Mouse (Mus musculus) embryonic facial prominence, embryonic 11.5 days (tissue): Measurements from ENCODE around the gene Emsy. TPM values are rescaled to one million over a fixed set of nuclear protein-coding genes. Genes with fewer than 3 reads are reported as not detected.

ENCODE experiments used
- ATAC-seq: fragments of 200-750 bp; cut with Nextera tagmentation; replicated peaks from 2 replicates; pipeline ENCODE4 v1.8.0; 2017; ENCODE audit warnings: low read depth; ENCODE audit not compliant: insufficient number of reproducible peaks, low FRiP score, low TSS enrichment
- DNase-seq: peaks from one replicate; pipeline ENCODE4 v3.0.0-alpha.2; 2015; ENCODE audit warnings: low spot score
- H3K27ac ChIP-seq: fragments of 300-500 bp; sonication (generic); replicated peaks from 2 replicates; pipeline ENCODE4 v1.5.1; 2014; ENCODE audit warnings: mild to moderate bottlenecking, low read depth, low read length, control low read depth
- H3K27me3 ChIP-seq: fragments of 300-500 bp; sonication (generic); 2 replicates; pipeline ENCODE4 v1.6.1; 2014; ENCODE audit warnings: mild to moderate bottlenecking, low read length, moderate library complexity, mixed read lengths; ENCODE audit not compliant: control insufficient read depth, insufficient read depth
- H3K36me3 ChIP-seq: fragments of 300-500 bp; sonication (generic); replicated peaks from 2 replicates; pipeline ENCODE4 v1.6.1; 2014; ENCODE audit warnings: low read depth, mild to moderate bottlenecking, low read length, moderate library complexity, mixed read lengths; ENCODE audit not compliant: control insufficient read depth, insufficient read depth
- H3K4me1 ChIP-seq: fragments of 300-500 bp; sonication (generic); 2 replicates; pipeline ENCODE4 v1.6.1; 2014; ENCODE audit warnings: low read length, mixed read lengths; ENCODE audit not compliant: control insufficient read depth, insufficient read depth
- H3K4me2 ChIP-seq: fragments of 300-500 bp; sonication (generic); 2 replicates; pipeline ENCODE4 v1.6.1; 2014; ENCODE audit warnings: low read depth, mild to moderate bottlenecking, control low read depth, low read length, moderate library complexity
- H3K4me3 ChIP-seq: fragments of 300-500 bp; sonication (generic); 2 replicates; pipeline ENCODE4 v1.5.1; 2014; ENCODE audit warnings: low read depth, low read length, control low read depth
- H3K9ac ChIP-seq: fragments of 300-500 bp; sonication (generic); replicated peaks from 2 replicates; pipeline ENCODE4 v1.6.1; 2014; ENCODE audit warnings: mild to moderate bottlenecking, control low read depth, low read length
- H3K9me3 ChIP-seq: fragments of 300-500 bp; sonication (generic); replicated peaks from 2 replicates; pipeline ENCODE4 v1.6.1; 2016; ENCODE audit warnings: mild to moderate bottlenecking, low read length, inconsistent platforms, mixed read lengths; ENCODE audit not compliant: control insufficient read depth
- WGBS: fragments of 180-500 bp; shearing (Covaris S2); extraction: QIAGEN DNeasy Blood & Tissue Kit; methylation state at CpG from one replicate; pipeline ENCODE4 v1.1.7; 2014; 5-methylcytosine and 5-hydroxymethylcytosine counted together
- polyA plus RNA-seq: library from polyadenylated mRNA; unstranded; fragments of >200 nt; fragmentation: Nextera tagmentation; extraction: Ambion mirVana; gene quantifications from 2 replicates; pipeline ENCODE4 v1.2.1, GENCODE M21; 2014

Gene Emsy
- 65.1 and 65.7 TPM in 2 replicates for polyA plus RNA-seq

DNA sequence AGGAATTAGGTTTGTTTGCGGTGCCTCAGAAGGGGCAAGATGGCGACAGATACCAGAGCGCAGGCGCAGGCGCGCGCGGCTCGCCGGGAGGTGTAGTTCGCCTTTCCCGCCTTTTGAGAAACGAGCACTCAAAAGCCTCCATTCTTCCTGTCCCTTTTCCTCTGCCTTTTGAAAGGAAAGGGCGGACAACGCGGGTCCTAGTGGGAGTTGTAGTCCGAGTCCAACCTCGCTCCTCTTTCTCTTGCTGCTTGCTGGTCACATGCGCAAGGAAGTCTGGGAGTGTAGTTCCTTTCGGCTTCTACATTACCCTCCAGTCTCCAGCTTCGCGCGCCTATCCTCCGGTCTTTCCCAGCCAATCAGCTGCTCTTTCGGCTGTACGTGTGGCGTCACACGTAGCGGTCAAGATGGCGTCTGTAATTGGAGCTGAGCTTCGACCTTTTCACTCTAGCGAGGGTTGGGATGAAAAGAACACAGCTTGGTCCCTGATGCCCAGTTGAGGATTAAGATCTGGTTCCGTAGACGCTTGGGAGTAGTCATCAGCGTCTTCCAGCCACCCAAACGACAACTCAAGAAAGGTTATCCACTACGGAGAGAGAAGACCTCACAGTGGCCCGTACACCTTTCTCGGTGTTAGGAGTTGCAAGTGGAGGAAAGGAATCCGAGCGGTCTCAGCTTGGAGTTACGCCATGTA is at the start of gene Emsy:
Gene Emsy (minus strand): TSS at position 253 of the 691 bp plus-strand sequence.
- under 1% methylated on average over 42 of the region's 42 CpGs for WGBS
- no peaks in the 10 kb centered on the region for H3K36me3 ChIP-seq

DNA sequence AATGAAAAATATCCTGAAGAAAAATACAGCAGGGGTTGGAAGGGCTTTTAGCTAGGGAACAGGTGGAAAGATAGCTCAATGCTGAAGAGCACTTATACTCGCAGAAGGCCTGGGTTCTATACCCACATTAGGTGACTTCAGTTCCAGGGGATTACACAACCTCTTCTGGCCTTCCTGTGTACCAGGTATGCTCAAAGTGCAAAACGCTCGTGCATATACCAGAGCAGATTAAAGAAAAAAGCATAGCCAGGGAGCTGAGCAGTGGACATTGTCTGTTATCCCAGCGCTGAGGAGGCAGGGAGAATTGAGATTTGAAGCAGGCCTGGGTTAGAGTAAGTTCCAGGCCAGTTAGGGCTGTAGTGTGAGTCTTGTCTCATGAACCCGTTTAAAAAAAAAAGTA is 47.7 kb upstream of the Emsy start:
- Histone ChIP-seq H3K9me3 (no peaks in the 10 kb centered on the region), H3K4me2 (peak overlapping the region; percentile 45), H3K27me3 (no peaks in the 10 kb centered on the region), H3K27ac (no peak overlapping the region), H3K36me3 (no peaks in the 10 kb centered on the region), H3K4me1 (no peaks in the 10 kb centered on the region), H3K4me3 (peak overlapping the region; percentile 96), H3K9ac (0 out of 2 replicates have a peak overlapping the region, but pooled peaks have one; percentile 15)
- 70% methylated on average over 5 of the region's 5 CpGs for WGBS
- ATAC-seq (no peak), DNase-seq (no peak)

More for the DNA sequence above, at the start of gene Emsy:
- H3K9ac ChIP-seq: peak within 1 kb of the TSS; percentile 78
- DNase-seq (peak; percentile 98), ATAC-seq (peak; percentile 97)
- H3K4me1 ChIP-seq: no peaks in the 10 kb centered on the region
- peak within 1 kb of the TSS; percentile 91 for H3K27ac ChIP-seq
- peak within 1 kb of the TSS; percentile 32 for H3K4me2 ChIP-seq
- no peaks in the 10 kb centered on the region for H3K27me3 ChIP-seq
- peak within 1 kb of the TSS; percentile 89 for H3K4me3 ChIP-seq
- no peaks in the 10 kb centered on the region for H3K9me3 ChIP-seq

DNA sequence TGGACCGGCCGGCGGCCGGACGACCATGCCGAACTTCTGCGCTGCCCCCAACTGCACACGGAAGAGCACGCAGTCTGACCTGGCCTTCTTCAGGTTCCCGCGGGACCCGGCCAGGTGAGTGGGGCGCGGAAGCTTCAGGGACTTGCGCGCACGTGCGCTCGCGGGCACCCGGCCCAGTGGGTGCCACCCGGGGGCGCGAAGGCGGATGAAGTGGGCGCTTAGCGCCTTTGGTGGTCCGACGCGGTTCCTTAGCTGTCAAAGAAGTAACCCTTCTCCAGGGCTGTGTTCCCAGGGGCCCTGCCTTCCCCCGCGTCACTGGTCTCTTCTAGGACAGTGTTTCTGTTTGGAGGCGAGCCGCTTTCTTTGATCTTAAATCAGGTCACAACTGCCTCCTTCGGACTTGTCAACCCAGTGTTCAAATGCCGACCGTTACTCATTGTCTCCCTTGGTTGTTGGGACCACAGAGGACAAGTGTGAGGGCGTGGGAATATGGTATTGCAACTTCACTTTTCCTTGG is 46.8 kb upstream of the Emsy start:
- ATAC-seq: peak; percentile 19; the same call in 1 of the 2 replicates
- under 1% methylated on average over 38 of the region's 38 CpGs for WGBS
- peak; percentile 41 for DNase-seq

DNA sequence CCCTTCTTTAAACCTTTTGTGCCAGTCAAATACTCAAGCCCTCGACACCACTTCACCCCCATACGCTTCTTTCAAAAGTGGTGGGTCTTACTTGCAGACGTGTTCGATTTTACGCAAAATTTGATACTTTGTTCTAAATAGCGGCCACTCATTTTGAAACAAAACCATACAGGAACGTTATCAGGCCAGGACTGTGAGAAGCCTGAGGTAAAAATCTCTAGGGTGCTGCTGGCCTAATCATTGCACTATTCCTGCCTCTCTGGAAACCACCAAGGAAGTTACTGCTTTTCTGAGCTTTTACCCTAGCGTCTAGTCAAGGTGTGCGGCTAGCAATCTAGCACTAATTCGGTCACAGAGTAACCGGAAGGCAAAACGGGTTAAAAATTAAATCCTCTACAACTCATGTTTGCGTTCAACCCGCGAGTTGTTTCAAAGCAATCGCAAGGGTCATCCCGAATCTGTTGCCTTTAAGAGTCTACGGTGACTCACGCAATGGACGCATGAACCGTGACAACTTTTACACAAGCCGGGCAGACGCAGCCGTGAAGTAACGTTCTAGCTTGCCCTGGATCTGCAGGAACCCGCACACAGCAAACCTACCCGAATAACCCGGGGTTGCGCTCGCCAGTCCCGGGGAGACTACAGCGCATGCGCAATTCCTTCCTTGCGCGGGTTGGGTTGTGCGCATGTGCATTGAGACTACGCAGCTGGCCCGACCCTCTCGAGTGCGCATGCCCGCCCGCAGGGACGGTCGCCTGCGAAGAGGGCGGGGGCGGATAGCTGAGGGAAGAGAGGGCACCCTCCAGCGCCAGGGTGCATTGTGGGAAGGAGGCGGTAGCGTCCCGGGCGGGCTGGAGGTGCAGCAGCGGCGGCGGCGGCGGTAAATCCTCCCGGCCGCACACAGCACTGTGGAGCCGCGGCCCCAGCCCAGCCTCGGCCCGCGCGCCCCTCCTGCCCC is 46.0 kb upstream of the Emsy start, which contains the start of gene Thap12:
Gene Thap12 (plus strand): TSS at position 821 of the 958 bp plus-strand sequence.
- peak within 1 kb of the TSS; percentile 58 for H3K4me2 ChIP-seq
- 2% methylated on average over 64 of the region's 65 CpGs for WGBS
- no peaks in the 10 kb centered on the region for H3K9me3 ChIP-seq

More for the DNA sequence above, 46.8 kb upstream of the Emsy start:
- Histone ChIP-seq H3K4me2 (peak overlapping the region; percentile 45), H3K4me1 (no peaks in the 10 kb centered on the region), H3K9me3 (no peaks in the 10 kb centered on the region), H3K4me3 (peak overlapping the region; percentile 96), H3K27me3 (no peaks in the 10 kb centered on the region), H3K36me3 (no peaks in the 10 kb centered on the region), H3K9ac (peak overlapping the region; percentile 90), H3K27ac (peak overlapping the region; percentile 60)

DNA sequence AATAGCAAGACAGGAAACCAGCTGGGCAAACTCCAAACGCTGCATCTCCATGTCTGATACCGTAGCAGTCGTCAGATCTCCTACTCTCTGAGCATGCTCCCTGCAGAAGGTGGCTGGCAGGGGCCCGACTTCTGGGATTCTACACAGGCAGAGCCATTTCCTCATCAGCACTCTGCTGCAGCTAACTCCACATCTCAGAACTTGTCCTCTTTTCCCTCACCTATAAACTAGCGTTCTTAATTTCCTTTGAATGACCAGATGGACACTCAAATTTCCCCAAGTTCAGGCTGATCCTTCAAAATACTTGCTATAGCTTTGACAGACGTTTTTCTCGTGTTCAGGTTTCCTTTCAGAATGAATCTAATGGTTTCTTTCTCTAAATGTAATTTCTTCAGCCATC is 45.2 kb upstream of the Emsy start:
- H3K9ac ChIP-seq: peak overlapping the region; percentile 78
- H3K4me3 ChIP-seq: peak overlapping the region; percentile 96
- no peak for ATAC-seq
- no peaks in the 10 kb centered on the region for H3K27me3 ChIP-seq
- WGBS: 58% methylated on average over 7 of the region's 7 CpGs
- H3K9me3 ChIP-seq: no peaks in the 10 kb centered on the region
- H3K4me2 ChIP-seq: peak overlapping the region; percentile 58
- H3K4me1 ChIP-seq: no peaks in the 10 kb centered on the region
- H3K36me3 ChIP-seq: no peaks in the 10 kb centered on the region
- H3K27ac ChIP-seq: no peak overlapping the region
- DNase-seq: no peak

More for the DNA sequence above, 46.0 kb upstream of the Emsy start, which contains the start of gene Thap12:
- Histone ChIP-seq H3K4me1 (no peaks in the 10 kb centered on the region), H3K9ac (peak within 1 kb of the TSS; percentile 90), H3K27me3 (no peaks in the 10 kb centered on the region), H3K36me3 (no peaks in the 10 kb centered on the region), H3K27ac (peak within 1 kb of the TSS; percentile 62), H3K4me3 (peak within 1 kb of the TSS; percentile 96)
- ATAC-seq: peak; percentile 97
- peak; percentile 100 for DNase-seq

DNA sequence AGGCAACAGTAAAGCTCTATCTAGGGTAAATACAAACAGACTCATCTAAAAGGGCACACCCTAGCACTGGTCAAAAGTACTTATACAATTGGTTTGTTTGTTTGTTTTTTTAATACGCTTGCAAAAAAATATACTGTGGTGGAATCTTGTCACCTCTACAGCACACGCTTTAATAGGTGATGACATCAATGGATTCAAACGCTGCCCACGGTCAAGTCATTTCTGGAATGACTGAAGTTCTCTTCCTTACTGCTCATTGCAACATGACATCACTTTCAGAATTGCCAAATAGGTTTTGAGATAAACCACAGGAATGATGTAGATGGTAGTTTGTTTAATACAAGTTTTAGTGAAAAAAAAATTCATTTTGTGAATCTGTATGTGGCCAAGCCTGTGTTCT is 42.0 kb upstream of the Emsy start:
- ATAC-seq (no peak), DNase-seq (no peak)
- Histone ChIP-seq H3K27me3 (no peaks in the 10 kb centered on the region), H3K9me3 (no peaks in the 10 kb centered on the region), H3K27ac (no peak overlapping the region), H3K9ac (no peak overlapping the region), H3K36me3 (no peaks in the 10 kb centered on the region), H3K4me2 (no peak overlapping the region), H3K4me3 (no peak overlapping the region), H3K4me1 (no peaks in the 10 kb centered on the region)
- 87% methylated on average over 4 of the region's 4 CpGs for WGBS

DNA sequence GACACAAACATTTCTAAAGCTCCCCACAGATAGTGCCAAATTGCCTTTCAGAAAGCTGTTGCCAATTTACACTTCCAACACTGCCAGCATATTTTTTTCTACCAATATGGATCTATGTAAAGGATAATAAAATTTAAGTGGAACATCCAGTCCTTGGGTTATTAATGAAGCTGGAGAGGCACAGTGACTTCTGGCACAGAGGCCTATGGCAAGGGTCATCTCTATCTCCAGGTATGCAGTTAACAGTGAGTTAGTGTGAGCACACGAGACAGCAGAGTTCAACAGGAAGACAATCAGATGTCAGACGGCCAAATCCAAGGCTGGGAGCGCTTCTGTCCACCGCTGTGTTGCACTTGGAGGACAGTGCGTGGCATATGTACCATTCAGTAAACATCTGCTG is 41.5 kb upstream of the Emsy start:
- H3K4me1 ChIP-seq: no peaks in the 10 kb centered on the region
- H3K27me3 ChIP-seq: no peaks in the 10 kb centered on the region
- ATAC-seq (no peak), DNase-seq (no peak)
- H3K4me3 ChIP-seq: no peak overlapping the region
- WGBS: 61% methylated on average over 5 of the region's 5 CpGs
- H3K27ac ChIP-seq: no peak overlapping the region
- no peak overlapping the region for H3K4me2 ChIP-seq
- no peaks in the 10 kb centered on the region for H3K36me3 ChIP-seq
- no peaks in the 10 kb centered on the region for H3K9me3 ChIP-seq
- no peak overlapping the region for H3K9ac ChIP-seq
